Comparison of ENCODE assay signal across 13 mouse cellular contexts in the genomic region with DNA sequence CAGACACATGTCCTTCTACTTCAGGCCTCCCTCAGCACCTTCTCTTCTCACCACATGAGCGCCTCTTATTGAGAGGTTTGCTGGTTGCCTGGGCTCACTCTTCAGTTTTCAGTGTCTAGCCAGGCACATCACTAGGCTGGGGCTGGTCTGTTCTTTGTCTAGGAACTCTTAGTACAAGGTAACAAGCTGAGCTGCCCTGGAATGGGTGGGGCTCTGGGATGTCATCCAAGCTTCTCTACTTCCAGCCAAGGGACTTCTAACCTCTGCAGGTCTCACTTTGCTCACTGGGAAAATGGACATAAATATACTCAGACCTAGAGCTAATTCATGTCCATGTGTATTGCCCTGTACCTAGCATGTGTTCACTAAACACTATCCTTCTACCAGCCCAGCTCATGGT.
"Had no signal": no experiment of that assay in that cellular context is flagged by ENCODE, and none has a peak within 500 bp of the region (broad histone marks: within the 10 kb centered on the region; RNA-seq: fewer than 3 reads in every experiment).

No protein-coding gene starts in this region.

- ATAC-seq: lung, postnatal 0 days; midbrain, embryonic 13.5 days had no signal

- H3K27me3 ChIP-seq: limb, embryonic 12.5 days; liver, embryonic 15.5 days; midbrain, embryonic 13.5 days; stomach, embryonic 15.5 days had no signal

- H3K9me3 ChIP-seq: limb, embryonic 12.5 days; liver, embryonic 15.5 days; midbrain, embryonic 13.5 days; stomach, embryonic 15.5 days had no signal

- H3K9ac ChIP-seq: limb, embryonic 12.5 days; liver, embryonic 15.5 days; midbrain, embryonic 13.5 days; stomach, embryonic 15.5 days had no signal

- H3K4me3 ChIP-seq: layer of hippocampus, adult 2 months; limb, embryonic 12.5 days; liver, embryonic 15.5 days; midbrain, embryonic 13.5 days; stomach, embryonic 15.5 days had no signal

- H3K4me2 ChIP-seq: limb, embryonic 12.5 days; liver, embryonic 11.5 days; liver, embryonic 15.5 days; midbrain, embryonic 13.5 days; stomach, embryonic 15.5 days had no signal

- H3K36me3 ChIP-seq: limb, embryonic 12.5 days; liver, embryonic 15.5 days; midbrain, embryonic 13.5 days; stomach, embryonic 15.5 days had no signal

- H3K27ac ChIP-seq: kidney, postnatal 0 days; layer of hippocampus, adult 2 months; limb, embryonic 12.5 days; liver, embryonic 15.5 days; midbrain, embryonic 13.5 days; stomach, embryonic 15.5 days had no signal

- H3K4me1 ChIP-seq: liver, embryonic 15.5 days; midbrain, embryonic 13.5 days; stomach, embryonic 15.5 days had no signal

- DNase-seq: lung, adult 2 months; lung, postnatal 36 days; right cerebral cortex, postnatal 14 days; thymus, adult 2 months; thymus, postnatal 25 days had no signal
